Mouse (Mus musculus) midbrain, embryonic 12.5 days (tissue): ENCODE data around the gene Zfhx3. TPM values are rescaled to one million over a fixed set of nuclear protein-coding genes. Genes with fewer than 3 reads are reported as not detected.
A peak's percentile ranks its signal among the peaks of the same experiment; 100 is the strongest.

Source experiments
- ATAC-seq: fragments of 200-750 bp; cut with Nextera tagmentation; 2 replicates; pipeline ENCODE4 v1.8.0; 2017; ENCODE audit warnings: low read depth, moderate TSS enrichment, moderate library complexity; ENCODE audit not compliant: low FRiP score
- H3K27ac ChIP-seq: fragments of 300-500 bp; sonication (generic); replicated peaks from 2 replicates; pipeline ENCODE4 v1.5.1; 2016; ENCODE audit warnings: mild to moderate bottlenecking
- H3K27me3 ChIP-seq: fragments of 300-500 bp; sonication (generic); 2 replicates; pipeline ENCODE4 v1.6.1; 2016; ENCODE audit warnings: mild to moderate bottlenecking
- H3K36me3 ChIP-seq: fragments of 300-500 bp; sonication (generic); 2 replicates; pipeline ENCODE4 v1.6.1; 2016
- H3K4me1 ChIP-seq: fragments of 300-500 bp; sonication (generic); 2 replicates; pipeline ENCODE4 v1.6.1; 2016
- H3K4me2 ChIP-seq: fragments of 300-500 bp; sonication (generic); replicated peaks from 2 replicates; pipeline ENCODE4 v1.6.1; 2016; ENCODE audit warnings: mild to moderate bottlenecking, moderate library complexity
- H3K4me3 ChIP-seq: fragments of 300-500 bp; sonication (generic); 2 replicates; pipeline ENCODE4 v1.5.1; 2016; ENCODE audit warnings: mild to moderate bottlenecking
- H3K9ac ChIP-seq: fragments of 300-500 bp; sonication (generic); replicated peaks from 2 replicates; pipeline ENCODE4 v1.6.1; 2016; ENCODE audit warnings: mild to moderate bottlenecking, moderate library complexity
- H3K9me3 ChIP-seq: fragments of 300-500 bp; sonication (generic); 2 replicates; pipeline ENCODE4 v1.6.1; 2016; ENCODE audit warnings: mild to moderate bottlenecking
- WGBS: fragments of 180-500 bp; shearing (Covaris S2); methylation state at CpG from one replicate; pipeline ENCODE4 v1.1.7; 2016; 5-methylcytosine and 5-hydroxymethylcytosine counted together
- polyA plus RNA-seq: library from polyadenylated mRNA; unstranded; fragments of >200 nt; fragmentation: Nextera tagmentation; extraction: Ambion mirVana; gene quantifications from 2 replicates; pipeline ENCODE4 v1.2.1, GENCODE M21; 2016

The Zfhx3 gene
- polyA plus RNA-seq, 1 experiment from 2014 or later, result 48.9 TPM

- H3K36me3 ChIP-seq, result no peaks in the 10 kb centered on the region
- WGBS, result 60% methylated on average over 2 of the region's 2 CpGs
- no peak overlapping the region for H3K4me2 ChIP-seq
- H3K27ac ChIP-seq, result no peak overlapping the region
- H3K4me3 ChIP-seq, result no peak overlapping the region
- H3K9ac ChIP-seq, result no peak overlapping the region
- H3K27me3 ChIP-seq, result peaks cover 15% of the 10 kb centered on the region
- no peak; the same call in 1 of the 2 replicates for ATAC-seq
- no peaks in the 10 kb centered on the region for H3K9me3 ChIP-seq
- H3K4me1 ChIP-seq, result peaks cover 2% of the 10 kb centered on the region
Observed at GRCm38 (mm10) chr8:108378036-108378435, 435.6 kb downstream of the Zfhx3 start.

- H3K27me3 ChIP-seq, result peaks cover 26% of the 10 kb centered on the region
- H3K9me3 ChIP-seq, result no peaks in the 10 kb centered on the region
- no peak overlapping the region for H3K9ac ChIP-seq
- no peak for ATAC-seq
- no peaks in the 10 kb centered on the region for H3K36me3 ChIP-seq
- H3K27ac ChIP-seq, result no peak overlapping the region
- no peak overlapping the region for H3K4me3 ChIP-seq
- peaks cover 14% of the 10 kb centered on the region for H3K4me1 ChIP-seq
- no peak overlapping the region for H3K4me2 ChIP-seq
- 68% methylated on average over 4 of the region's 4 CpGs for WGBS
Observed at GRCm38 (mm10) chr8:108383121-108383520, 440.7 kb downstream of the Zfhx3 start.

- no peaks in the 10 kb centered on the region for H3K36me3 ChIP-seq
- no peak overlapping the region for H3K4me3 ChIP-seq
- no peaks in the 10 kb centered on the region for H3K9me3 ChIP-seq
- peak; percentile 89 for ATAC-seq
- WGBS, result 17% methylated on average over 22 of the region's 22 CpGs
- peak overlapping the region; percentile 75 for H3K27ac ChIP-seq
- no peak overlapping the region for H3K9ac ChIP-seq
- peak overlapping the region; percentile 33 for H3K4me2 ChIP-seq
- peaks cover 28% of the 10 kb centered on the region for H3K4me1 ChIP-seq
- H3K27me3 ChIP-seq, result peaks cover 30% of the 10 kb centered on the region
Observed at GRCm38 (mm10) chr8:108387160-108387912, 444.9 kb downstream of the Zfhx3 start.

GRCm38 (mm10) chr8:108387913-108388274 is 445.4 kb downstream of the Zfhx3 start:
- Histone ChIP-seq H3K4me1 (peaks cover 28% of the 10 kb centered on the region), H3K36me3 (no peaks in the 10 kb centered on the region), H3K27me3 (peaks cover 33% of the 10 kb centered on the region), H3K9ac (no peak overlapping the region), H3K4me2 (peak overlapping the region; percentile 33), H3K4me3 (no peak overlapping the region), H3K9me3 (no peaks in the 10 kb centered on the region), H3K27ac (peak overlapping the region; percentile 75)
- ATAC-seq, result peak; percentile 68
- 47% methylated on average over 8 of the region's 8 CpGs for WGBS

- H3K27me3 ChIP-seq, result peaks cover 21% of the 10 kb centered on the region
- no peaks in the 10 kb centered on the region for H3K36me3 ChIP-seq
- 75% methylated on average over 9 of the region's 9 CpGs for WGBS
- H3K4me2 ChIP-seq, result no peak overlapping the region
- ATAC-seq, result no peak
- H3K4me1 ChIP-seq, result peaks cover 15% of the 10 kb centered on the region
- H3K9ac ChIP-seq, result no peak overlapping the region
- H3K27ac ChIP-seq, result no peak overlapping the region
- H3K9me3 ChIP-seq, result no peaks in the 10 kb centered on the region
- no peak overlapping the region for H3K4me3 ChIP-seq
Observed at GRCm38 (mm10) chr8:108392909-108393308, 450.5 kb downstream of the Zfhx3 start.

GRCm38 (mm10) chr8:108402149-108402548 is 459.7 kb downstream of the Zfhx3 start:
- Histone ChIP-seq H3K9ac (no peak overlapping the region), H3K9me3 (no peaks in the 10 kb centered on the region), H3K4me1 (peaks cover 16% of the 10 kb centered on the region), H3K4me2 (no peak overlapping the region), H3K36me3 (no peaks in the 10 kb centered on the region), H3K4me3 (no peak overlapping the region), H3K27me3 (peaks cover 23% of the 10 kb centered on the region), H3K27ac (no peak overlapping the region)
- WGBS, result 87% methylated on average over 9 of the region's 9 CpGs
- ATAC-seq, result no peak

- Histone ChIP-seq H3K27ac (peak overlapping the region; percentile 80), H3K36me3 (no peaks in the 10 kb centered on the region), H3K4me2 (peak overlapping the region; percentile 51), H3K27me3 (peaks cover 16% of the 10 kb centered on the region; the same call in 1 of the 2 replicates), H3K9me3 (no peaks in the 10 kb centered on the region), H3K4me1 (peaks cover 21% of the 10 kb centered on the region), H3K9ac (peak overlapping the region; percentile 55), H3K4me3 (peak overlapping the region; percentile 2; the same call in 1 of the 2 replicates)
- 15% methylated on average over 25 of the region's 25 CpGs for WGBS
- ATAC-seq, result peak; percentile 78
Observed at GRCm38 (mm10) chr8:108406716-108407494, 464.5 kb downstream of the Zfhx3 start.

- Histone ChIP-seq H3K27ac (no peak overlapping the region; the same call in 1 of the 2 replicates), H3K9ac (no peak overlapping the region)
- 59% methylated on average over 15 of the region's 15 CpGs for WGBS
Observed at GRCm38 (mm10) chr8:108419162-108419844, 476.9 kb downstream of the Zfhx3 start.

GRCm38 (mm10) chr8:108422521-108422920 is 480.1 kb downstream of the Zfhx3 start:
- no peak for ATAC-seq
- Histone ChIP-seq H3K27ac (no peak overlapping the region), H3K27me3 (peaks cover 3% of the 10 kb centered on the region; the same call in 1 of the 2 replicates), H3K36me3 (no peaks in the 10 kb centered on the region), H3K9me3 (no peaks in the 10 kb centered on the region), H3K4me2 (no peak overlapping the region), H3K4me1 (peaks cover 15% of the 10 kb centered on the region), H3K4me3 (no peak overlapping the region), H3K9ac (no peak overlapping the region)
- 85% methylated on average over 3 of the region's 3 CpGs for WGBS

More at GRCm38 (mm10) chr8:108419162-108419844, 476.9 kb downstream of the Zfhx3 start:
- no peaks in the 10 kb centered on the region for H3K36me3 ChIP-seq
- ATAC-seq, result peak; percentile 41; the same call in 1 of the 2 replicates
- H3K9me3 ChIP-seq, result no peaks in the 10 kb centered on the region
- peaks cover 15% of the 10 kb centered on the region for H3K4me1 ChIP-seq
- H3K27me3 ChIP-seq, result peaks cover 7% of the 10 kb centered on the region
- H3K4me2 ChIP-seq, result no peak overlapping the region
- H3K4me3 ChIP-seq, result no peak overlapping the region

GRCm38 (mm10) chr8:108424337-108424736 is 481.9 kb downstream of the Zfhx3 start:
- Histone ChIP-seq H3K4me2 (no peak overlapping the region), H3K9me3 (no peaks in the 10 kb centered on the region), H3K27ac (no peak overlapping the region), H3K4me3 (no peak overlapping the region), H3K27me3 (0 out of 2 replicates have a peak, but pooled peaks cover 3% of the 10 kb centered on the region), H3K9ac (no peak overlapping the region), H3K36me3 (no peaks in the 10 kb centered on the region), H3K4me1 (peaks cover 9% of the 10 kb centered on the region; the same call in 1 of the 2 replicates)
- no peak for ATAC-seq
- 78% methylated on average over 8 of the region's 8 CpGs for WGBS

GRCm38 (mm10) chr8:108433321-108433720 is 490.9 kb downstream of the Zfhx3 start:
- H3K4me1 ChIP-seq, result peaks cover 14% of the 10 kb centered on the region
- 31% methylated on average over 5 of the region's 5 CpGs for WGBS
- no peaks in the 10 kb centered on the region for H3K36me3 ChIP-seq
- H3K9ac ChIP-seq, result no peak overlapping the region
- no peak overlapping the region for H3K4me2 ChIP-seq
- H3K27ac ChIP-seq, result no peak overlapping the region
- peaks cover 28% of the 10 kb centered on the region for H3K27me3 ChIP-seq
- ATAC-seq, result no peak
- H3K4me3 ChIP-seq, result no peak overlapping the region
- H3K9me3 ChIP-seq, result no peaks in the 10 kb centered on the region
